Mouse (Mus musculus) embryonic facial prominence, embryonic 15.5 days (tissue): Measurements from ENCODE around the gene Cfap100. TPM values are rescaled to one million over a fixed set of nuclear protein-coding genes. Genes with fewer than 3 reads are reported as not detected.

Experiments used
- ATAC-seq: fragments of 200-750 bp; cut with Nextera tagmentation; 2 replicates; pipeline ENCODE4 v1.8.0; 2017; ENCODE audit warnings: low read depth, moderate TSS enrichment; ENCODE audit not compliant: insufficient number of reproducible peaks, low FRiP score, low TSS enrichment
- H3K27ac ChIP-seq: fragments of 300-500 bp; sonication (generic); replicated peaks from 2 replicates; pipeline ENCODE4 v1.5.1; 2015; ENCODE audit warnings: mild to moderate bottlenecking, inconsistent platforms
- H3K27me3 ChIP-seq: fragments of 300-500 bp; sonication (generic); 2 replicates; pipeline ENCODE4 v1.6.1; 2015; ENCODE audit warnings: inconsistent platforms
- H3K36me3 ChIP-seq: fragments of 300-500 bp; sonication (generic); 2 replicates; pipeline ENCODE4 v1.6.1; 2015; ENCODE audit warnings: mild to moderate bottlenecking, inconsistent platforms
- H3K4me1 ChIP-seq: fragments of 300-500 bp; sonication (generic); 2 replicates; pipeline ENCODE4 v1.6.1; 2015; ENCODE audit warnings: inconsistent platforms
- H3K4me2 ChIP-seq: fragments of 300-500 bp; sonication (generic); replicated peaks from 2 replicates; pipeline ENCODE4 v1.6.1; 2015; ENCODE audit warnings: mild to moderate bottlenecking, inconsistent platforms
- H3K4me3 ChIP-seq: fragments of 300-500 bp; sonication (generic); replicated peaks from 2 replicates; pipeline ENCODE4 v1.5.1; 2015; ENCODE audit warnings: mild to moderate bottlenecking, inconsistent platforms
- H3K9ac ChIP-seq: fragments of 300-500 bp; sonication (generic); 2 replicates; pipeline ENCODE4 v1.6.1; 2015; ENCODE audit warnings: inconsistent platforms
- H3K9me3 ChIP-seq: fragments of 300-500 bp; sonication (generic); replicated peaks from 2 replicates; pipeline ENCODE4 v1.6.1; 2016; ENCODE audit warnings: inconsistent platforms
- WGBS: fragments of 180-500 bp; shearing (Covaris S2); methylation state at CpG from one replicate; pipeline ENCODE4 v1.1.7; 2015; 5-methylcytosine and 5-hydroxymethylcytosine counted together
- polyA plus RNA-seq: library from polyadenylated mRNA; unstranded; fragments of >200 nt; fragmentation: Nextera tagmentation; extraction: Ambion mirVana; gene quantifications from 2 replicates; pipeline ENCODE4 v1.2.1, GENCODE M21; 2015

The Cfap100 gene
- polyA plus RNA-seq, 1 experiment from 2014 or later: 1.7 TPM

- H3K4me3 ChIP-seq: no peak overlapping the region
- 91% methylated on average over 4 of the region's 4 CpGs for WGBS
- peaks cover 60% of the 10 kb centered on the region for H3K36me3 ChIP-seq
- H3K9me3 ChIP-seq: no peaks in the 10 kb centered on the region
- H3K4me2 ChIP-seq: no peak overlapping the region
- H3K27me3 ChIP-seq: no peaks in the 10 kb centered on the region
- peaks cover 20% of the 10 kb centered on the region for H3K4me1 ChIP-seq
- H3K27ac ChIP-seq: no peak overlapping the region
- no peak for ATAC-seq
- H3K9ac ChIP-seq: no peak overlapping the region
These were observed 54.0 kb downstream of the Cfap100 start for GRCm38 (mm10) chr6:90374647-90375046.

- WGBS: under 1% methylated on average over 77 of the region's 98 CpGs
- Histone ChIP-seq H3K4me2 (peak overlapping the region; percentile 97), H3K9ac (peak overlapping the region; percentile 82), H3K4me3 (peak overlapping the region; percentile 76), H3K4me1 (peaks cover 25% of the 10 kb centered on the region), H3K27me3 (no peaks in the 10 kb centered on the region), H3K9me3 (no peaks in the 10 kb centered on the region), H3K36me3 (peaks cover 20% of the 10 kb centered on the region), H3K27ac (peak overlapping the region; percentile 83)
- ATAC-seq: peak; percentile 77
These were observed 58.7 kb downstream of the Cfap100 start for GRCm38 (mm10) chr6:90369725-90370553.

- Histone ChIP-seq H3K9ac (peak within 1 kb of the TSS; percentile 82), H3K36me3 (peaks cover 12% of the 10 kb centered on the region), H3K4me2 (peak within 1 kb of the TSS; percentile 97), H3K9me3 (no peaks in the 10 kb centered on the region), H3K4me1 (peaks cover 25% of the 10 kb centered on the region), H3K27me3 (no peaks in the 10 kb centered on the region), H3K27ac (peak within 1 kb of the TSS; percentile 83), H3K4me3 (peak within 1 kb of the TSS; percentile 76)
- ATAC-seq: peak; percentile 96
- 5% methylated on average over 41 of the region's 41 CpGs for WGBS
These were observed 59.4 kb downstream of the Cfap100 start, which contains the start of gene Zxdc for GRCm38 (mm10) chr6:90368976-90369724. Gene Zxdc, plus strand, starts transcription at chr6:90369492.

- 80% methylated on average over 5 of the region's 5 CpGs for WGBS
- H3K27ac ChIP-seq: no peak overlapping the region
- H3K4me3 ChIP-seq: no peak overlapping the region
- H3K4me2 ChIP-seq: no peak overlapping the region
- ATAC-seq: no peak
- H3K27me3 ChIP-seq: no peaks in the 10 kb centered on the region
- no peak overlapping the region for H3K9ac ChIP-seq
- H3K9me3 ChIP-seq: no peaks in the 10 kb centered on the region
- H3K36me3 ChIP-seq: no peaks in the 10 kb centered on the region
- H3K4me1 ChIP-seq: peaks cover 31% of the 10 kb centered on the region
These were observed 65.3 kb downstream of the Cfap100 start for GRCm38 (mm10) chr6:90363301-90363700.

GRCm38 (mm10) chr6:90360922-90361614 is 67.5 kb downstream of the Cfap100 start:
- H3K4me1 ChIP-seq: peaks cover 39% of the 10 kb centered on the region
- no peak overlapping the region for H3K4me2 ChIP-seq
- 86% methylated on average over 6 of the region's 6 CpGs for WGBS
- no peak overlapping the region for H3K9ac ChIP-seq
- H3K27me3 ChIP-seq: no peaks in the 10 kb centered on the region
- H3K36me3 ChIP-seq: no peaks in the 10 kb centered on the region
- no peaks in the 10 kb centered on the region for H3K9me3 ChIP-seq
- H3K27ac ChIP-seq: peak overlapping the region; percentile 91
- ATAC-seq: no peak
- H3K4me3 ChIP-seq: no peak overlapping the region

GRCm38 (mm10) chr6:90360024-90360781 is 68.4 kb downstream of the Cfap100 start:
- Histone ChIP-seq H3K4me1 (peaks cover 39% of the 10 kb centered on the region), H3K9me3 (no peaks in the 10 kb centered on the region), H3K36me3 (no peaks in the 10 kb centered on the region), H3K27me3 (no peaks in the 10 kb centered on the region), H3K4me2 (peak overlapping the region; percentile 22), H3K27ac (peak overlapping the region; percentile 91), H3K4me3 (no peak overlapping the region), H3K9ac (no peak overlapping the region)
- peak; percentile 75 for ATAC-seq
- 11% methylated on average over 7 of the region's 7 CpGs for WGBS

- WGBS: 57% methylated on average over 2 of the region's 2 CpGs
- no peak overlapping the region for H3K9ac ChIP-seq
- H3K4me1 ChIP-seq: peaks cover 39% of the 10 kb centered on the region
- H3K27me3 ChIP-seq: no peaks in the 10 kb centered on the region
- H3K9me3 ChIP-seq: no peaks in the 10 kb centered on the region
- H3K27ac ChIP-seq: peak overlapping the region; percentile 91
- no peak overlapping the region for H3K4me2 ChIP-seq
- H3K4me3 ChIP-seq: no peak overlapping the region
- no peak for ATAC-seq
- no peaks in the 10 kb centered on the region for H3K36me3 ChIP-seq
These were observed 69.2 kb downstream of the Cfap100 start for GRCm38 (mm10) chr6:90359445-90359844.

- H3K4me2 ChIP-seq: no peak overlapping the region
- H3K36me3 ChIP-seq: no peaks in the 10 kb centered on the region
- H3K9ac ChIP-seq: no peak overlapping the region
- H3K4me1 ChIP-seq: peaks cover 39% of the 10 kb centered on the region
- H3K27ac ChIP-seq: no peak overlapping the region
- H3K4me3 ChIP-seq: no peak overlapping the region
- no peaks in the 10 kb centered on the region for H3K9me3 ChIP-seq
- ATAC-seq: no peak
- WGBS: 48% methylated on average over 5 of the region's 5 CpGs
- no peaks in the 10 kb centered on the region for H3K27me3 ChIP-seq
These were observed 70.5 kb downstream of the Cfap100 start for GRCm38 (mm10) chr6:90358142-90358541.
